18 mouse cellular contexts compared by ENCODE assay signal in genomic region chr17:58924754-58925546, GRCm38 (mm10).
DNase-seq lines count a peak whose midpoint lies in the region; ATAC-seq and TF ChIP-seq lines count a peak whose summit lies in the region.
"Had no signal": no experiment of that assay in that cellular context is flagged by ENCODE, and none has a peak within 500 bp of the region (broad histone marks: within the 10 kb centered on the region; RNA-seq: fewer than 3 reads in every experiment).

No protein-coding gene starts in this region.

- TF ChIP-seq POLR2A in MEL (IDR thresholded peaks at IDR 0.05; ENCODE audit: control insufficient read depth in 1 of 2, insufficient read depth in 1 of 2, low read depth in 1 of 2, low read length in 2 of 2, poor library complexity in 1 of 2), result peak in 1 of 2 experiments; percentile 22; a peak in 1 of 4 replicates

- DNase-seq in MEL (ENCODE audit: low read depth, low spot score) (peak; percentile 96), liver (peak; percentile 67)
- DNase-seq in c-Kit-positive CD71-positive TER-119-positive erythroid progenitor cells, embryonic 14.5 days (ENCODE audit: low spot score), result peak; percentile 67
- no peak for DNase-seq in liver, postnatal 0 days
- no peak for DNase-seq in adrenal gland, postnatal 10 days
- DNase-seq in frontal cortex, adult 2 months (ENCODE audit: extremely low spot score in 1 of 2, low spot score in 1 of 2), result no peak
- DNase-seq: cerebellum, adult 11 months; cerebellum, postnatal 25 days; gastrocnemius, postnatal 25 days; heart, postnatal 10 days; right cerebral cortex, postnatal 4 days; thymus, postnatal 36 days had no signal

- TF ChIP-seq RAD21 in MEL (IDR thresholded peaks at IDR 0.05; ENCODE audit: low read depth, low read length), result no peak; the same call in 1 of the 2 replicates

- peak overlapping the region; percentile 40 to 58 for H3K4me3 ChIP-seq in MEL (ENCODE audit: control insufficient read depth in 1 of 2, insufficient read depth in 1 of 2, low read depth in 2 of 2, low read length in 2 of 2)
- no peak overlapping the region for H3K4me3 ChIP-seq in liver, postnatal 0 days (ENCODE audit: low read depth, low read length)
- H3K4me3 ChIP-seq in hindbrain, embryonic 12.5 days, result no peak overlapping the region
- H3K4me3 ChIP-seq: forebrain, embryonic 15.5 days had no signal

- H3K4me1 ChIP-seq in MEL (ENCODE audit: control insufficient read depth in 1 of 2, insufficient read depth in 2 of 2, low read length in 2 of 2), result peaks cover 10 to 31% of the 10 kb centered on the region in 2 experiments
- 0 out of 2 replicates have a peak, but pooled peaks cover 2% of the 10 kb centered on the region for H3K4me1 ChIP-seq in liver, postnatal 0 days (ENCODE audit: insufficient read depth)
- H3K4me1 ChIP-seq in hindbrain, embryonic 12.5 days, result peaks cover 9% of the 10 kb centered on the region
- H3K4me1 ChIP-seq: forebrain, embryonic 15.5 days had no signal

- ATAC-seq in liver, postnatal 0 days, result peak; percentile 94
- ATAC-seq in hindbrain, embryonic 12.5 days (ENCODE audit: low FRiP score), result no peak
- ATAC-seq: forebrain, embryonic 15.5 days; intestine, postnatal 0 days; Patski had no signal

- no peak for TF ChIP-seq CTCF in MEL (IDR thresholded peaks at IDR 0.05 in 2 of 3, conservative IDR thresholded peaks at IDR 0.05 in 1 of 3; ENCODE audit: control insufficient read depth in 1 of 3, insufficient read depth in 1 of 3, low read depth in 2 of 3, low read length in 3 of 3, poor library complexity in 1 of 3, severe bottlenecking in 1 of 3)
- no peak for TF ChIP-seq CTCF in liver, postnatal 0 days (IDR thresholded peaks at IDR 0.05; ENCODE audit: low read depth)

- H3K27ac ChIP-seq in MEL (ENCODE audit: control insufficient read depth, low read depth, low read length), result peak overlapping the region; percentile 99
- no peak overlapping the region for H3K27ac ChIP-seq in liver, postnatal 0 days (ENCODE audit: low read depth)
- no peak overlapping the region for H3K27ac ChIP-seq in hindbrain, embryonic 12.5 days
- H3K27ac ChIP-seq: forebrain, embryonic 15.5 days; kidney, postnatal 0 days had no signal

- peak; percentile 98 to 100 for TF ChIP-seq EP300 in MEL (IDR thresholded peaks at IDR 0.05; ENCODE audit: low read depth in 1 of 2, low read length in 2 of 2)
- peak; percentile 97 for TF ChIP-seq EP300 in liver, postnatal 0 days (IDR thresholded peaks at IDR 0.05; ENCODE audit: low read depth)

- peak overlapping the region; percentile 62 for H3K9ac ChIP-seq in MEL (ENCODE audit: control insufficient read depth, low read depth, low read length, poor library complexity, severe bottlenecking)
- H3K9ac ChIP-seq in liver, postnatal 0 days (replicated peaks), result no peak overlapping the region
- no peak overlapping the region for H3K9ac ChIP-seq in hindbrain, embryonic 12.5 days
- H3K9ac ChIP-seq: forebrain, embryonic 15.5 days had no signal

- no peaks in the 10 kb centered on the region for H3K9me3 ChIP-seq in MEL (replicated peaks; ENCODE audit: insufficient read depth, low read length)
- H3K9me3 ChIP-seq in liver, postnatal 0 days (ENCODE audit: low read length), result no peaks in the 10 kb centered on the region
- no peaks in the 10 kb centered on the region for H3K9me3 ChIP-seq in hindbrain, embryonic 12.5 days (replicated peaks)
- H3K9me3 ChIP-seq: forebrain, embryonic 15.5 days had no signal

- H3K79me2 ChIP-seq in MEL (ENCODE audit: control insufficient read depth, insufficient read depth, low read length, poor library complexity), result no peaks in the 10 kb centered on the region

- H3K4me2 ChIP-seq in liver, postnatal 0 days (ENCODE audit: low read depth, low read length), result peak overlapping the region; percentile 27; the same call in 1 of the 2 replicates
- no peak overlapping the region for H3K4me2 ChIP-seq in hindbrain, embryonic 12.5 days (replicated peaks)
- H3K4me2 ChIP-seq: forebrain, embryonic 15.5 days; heart, embryonic 11.5 days had no signal

- H3K27me3 ChIP-seq in MEL (ENCODE audit: control insufficient read depth in 1 of 2, insufficient read depth in 2 of 2, low read length in 2 of 2), result no peaks in the 10 kb centered on the region
- H3K27me3 ChIP-seq in liver, postnatal 0 days (ENCODE audit: insufficient read depth, low read length), result no peaks in the 10 kb centered on the region
- no peaks in the 10 kb centered on the region for H3K27me3 ChIP-seq in hindbrain, embryonic 12.5 days
- H3K27me3 ChIP-seq: forebrain, embryonic 15.5 days had no signal

- H3K36me3 ChIP-seq in MEL (ENCODE audit: control insufficient read depth in 1 of 2, insufficient read depth in 2 of 2, low read length in 2 of 2), result peaks cover 0 to 44% of the 10 kb centered on the region in 2 experiments; a peak in 2 of 4 replicates
- no peaks in the 10 kb centered on the region for H3K36me3 ChIP-seq in liver, postnatal 0 days (replicated peaks; ENCODE audit: insufficient read depth, low read length)
- H3K36me3 ChIP-seq in hindbrain, embryonic 12.5 days, result no peaks in the 10 kb centered on the region
- H3K36me3 ChIP-seq: forebrain, embryonic 15.5 days had no signal

- 38% methylated on average over 10 of the region's 10 CpGs for WGBS in liver, postnatal 0 days (ENCODE audit: insufficient replicate concordance)
- WGBS in hindbrain, embryonic 12.5 days, result 75% methylated on average over 10 of the region's 10 CpGs

TF ChIP-seq in MEL, 35 proteins besides CTCF, POLR2A, EP300 and RAD21:
- TF ChIP-seq MYB (IDR thresholded peaks at IDR 0.05; ENCODE audit: low read depth, low read length) (peak; percentile 98), MEF2A (IDR thresholded peaks at IDR 0.05; ENCODE audit: extremely low read depth, insufficient replicate concordance, low read depth, low read length, poor library complexity, severe bottlenecking) (no peak), MYC (IDR thresholded peaks at IDR 0.05; ENCODE audit: low read depth, low read length) (peak; percentile 90), NELFE (IDR thresholded peaks at IDR 0.05; ENCODE audit: low read depth, low read length) (no peak), ZMIZ1 (IDR thresholded peaks at IDR 0.05; ENCODE audit: low read depth, low read length) (no peak), E2F4 (IDR thresholded peaks at IDR 0.05; ENCODE audit: borderline replicate concordance, low read depth, low read length) (no peak), USF1 (IDR thresholded peaks at IDR 0.05; ENCODE audit: low read depth, low read length) (peak; percentile 98), ZNF384 (IDR thresholded peaks at IDR 0.05; ENCODE audit: low read depth, low read length) (peak; percentile 91), ZC3H11A (IDR thresholded peaks at IDR 0.05; ENCODE audit: low read depth, low read length) (peak; percentile 3; the same call in 1 of the 2 replicates), BHLHE40 (IDR thresholded peaks at IDR 0.05; ENCODE audit: borderline replicate concordance, low read depth, low read length) (peak; percentile 98), TBP (IDR thresholded peaks at IDR 0.05; ENCODE audit: low read depth, low read length) (peak; percentile 61; the same call in 1 of the 2 replicates), SMC3 (IDR thresholded peaks at IDR 0.05; ENCODE audit: low read depth, low read length) (no peak), ETS1 (IDR thresholded peaks at IDR 0.05; ENCODE audit: low read depth, low read length) (peak; percentile 96), GABPA (IDR thresholded peaks at IDR 0.05; ENCODE audit: low read depth, low read length) (no peak), POLR2AphosphoS5 (IDR thresholded peaks at IDR 0.05; ENCODE audit: borderline replicate concordance, low read depth, low read length) (no peak), CHD2 (IDR thresholded peaks at IDR 0.05; ENCODE audit: low read length) (no peak; the same call in 1 of the 2 replicates), ELF1 (IDR thresholded peaks at IDR 0.05; ENCODE audit: low read depth, low read length) (no peak; the same call in 1 of the 2 replicates), MAZ (IDR thresholded peaks at IDR 0.05; ENCODE audit: low read depth, low read length) (peak; percentile 73), MAX (IDR thresholded peaks at IDR 0.05; ENCODE audit: low read length) (peak; percentile 97), UBTF (IDR thresholded peaks at IDR 0.05; ENCODE audit: borderline replicate concordance, insufficient read depth, low read depth, low read length) (no peak), TCF12 (IDR thresholded peaks at IDR 0.05; ENCODE audit: low read depth, low read length) (peak; percentile 98), MXI1 (IDR thresholded peaks at IDR 0.05; ENCODE audit: low read depth, low read length) (peak; percentile 77), RCOR1 (IDR thresholded peaks at IDR 0.05; ENCODE audit: low read depth, low read length) (peak; percentile 93), TAL1 (IDR thresholded peaks at IDR 0.05; ENCODE audit: low read length) (peak; percentile 95), NRF1 (IDR thresholded peaks at IDR 0.05; ENCODE audit: insufficient read depth, low read depth, low read length, poor library complexity, severe bottlenecking) (no peak), SIN3A (IDR thresholded peaks at IDR 0.05; ENCODE audit: low read length) (peak; percentile 95), GATA1 (IDR thresholded peaks at IDR 0.05; ENCODE audit: low read depth, low read length) (peak; percentile 99), USF2 (IDR thresholded peaks at IDR 0.05; ENCODE audit: borderline replicate concordance in 1 of 2, insufficient read depth in 1 of 2, low read depth in 1 of 2, low read length in 2 of 2) (peak in 1 of 2 experiments; percentile 87; a peak in 2 of 4 replicates), JUND (IDR thresholded peaks at IDR 0.05; ENCODE audit: low read depth, low read length) (peak; percentile 78; the same call in 1 of the 2 replicates), POLR2AphosphoS2 (IDR thresholded peaks at IDR 0.05; ENCODE audit: low read length) (no peak), MAFK (IDR thresholded peaks at IDR 0.05; ENCODE audit: borderline replicate concordance, low read depth, low read length) (peak; percentile 73; the same call in 1 of the 2 replicates), CHD1 (IDR thresholded peaks at IDR 0.05; ENCODE audit: low read depth, low read length) (no peak), KAT2A (conservative IDR thresholded peaks at IDR 0.05; ENCODE audit: low read depth, low read length) (no peak), ZKSCAN1 (IDR thresholded peaks at IDR 0.05; ENCODE audit: low read depth, low read length) (no peak), HCFC1 (IDR thresholded peaks at IDR 0.05; ENCODE audit: low read depth, low read length) (peak; percentile 57; the same call in 1 of the 2 replicates)

Comparison
In these comparisons a context has a peak if more than half of its experiments do, and no peak if none do; other contexts are left out.
1. DNase-seq: peak in MEL (single experiment), c-Kit-positive CD71-positive TER-119-positive erythroid progenitor cells, embryonic 14.5 days (single experiment) and liver (single experiment); none in liver, postnatal 0 days (single experiment), adrenal gland, postnatal 10 days (single experiment) and frontal cortex, adult 2 months (0 of 2).
2. H3K4me3 ChIP-seq: peak in MEL (2 of 2); none in liver, postnatal 0 days (single experiment) and hindbrain, embryonic 12.5 days (single experiment).